Mouse (Mus musculus): ENCODE measurements around the gene Dnah2.
"Not testable (repeated sequence)": the region's sequence is repeated elsewhere in the genome, so short reads cannot be mapped to it uniquely, and the experiment has no call there.

DNA sequence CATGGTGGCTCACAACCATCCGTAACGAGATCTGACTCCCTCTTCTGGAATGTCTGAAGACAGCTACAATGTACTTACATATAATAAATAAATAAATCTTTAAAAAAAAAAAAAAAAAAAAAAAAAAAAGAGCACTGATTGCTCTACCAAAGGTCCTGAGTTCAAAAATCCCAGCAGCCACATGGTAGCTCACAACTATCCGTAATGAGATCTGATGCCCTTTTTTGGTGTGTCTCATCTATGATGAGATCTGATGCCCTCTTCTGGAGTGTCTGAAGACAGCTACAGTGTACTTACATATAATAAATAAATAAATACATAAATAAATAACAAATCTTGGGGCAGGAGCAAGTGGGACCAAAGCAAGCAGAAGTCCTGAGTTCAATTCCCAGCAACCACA lies 7.2 kb downstream of the Dnah2 start:
- not testable (repeated sequence) for TF ChIP-seq TBP (conservative IDR thresholded peaks at IDR 0.05; ENCODE audit: low read depth, low read length); CTCF (conservative IDR thresholded peaks at IDR 0.05 in 1 of 2, IDR thresholded peaks at IDR 0.05 in 1 of 2; ENCODE audit: low read depth in 2 of 2, low read length in 2 of 2); POLR2A (IDR thresholded peaks at IDR 0.05; ENCODE audit: low read depth, low read length); MYC (IDR thresholded peaks at IDR 0.05; ENCODE audit: low read depth, low read length); RAD21 (IDR thresholded peaks at IDR 0.05; ENCODE audit: low read depth, low read length); ZMIZ1 (IDR thresholded peaks at IDR 0.05; ENCODE audit: low read depth, low read length)
